ENCODE assay signal across 8 mouse cellular contexts in genomic region chr16:34441704-34442103, GRCm38 (mm10).
DNase-seq lines count a peak whose midpoint lies in the region; ATAC-seq and TF ChIP-seq lines count a peak whose summit lies in the region.
"Had no signal": no experiment of that assay in that cellular context is flagged by ENCODE, and none has a peak within 500 bp of the region (broad histone marks: within the 10 kb centered on the region; RNA-seq: fewer than 3 reads in every experiment).

No protein-coding gene starts in this region.

- TF ChIP-seq POLR2A in myocyte (IDR thresholded peaks at IDR 0.05; ENCODE audit: insufficient read length, low read depth): no peak

- no peak for TF ChIP-seq CTCF in left cerebral cortex, adult 2 months (IDR thresholded peaks at IDR 0.05)

- 58% methylated on average over 2 of the region's 2 CpGs for WGBS in heart, embryonic 13.5 days
- WGBS in embryonic facial prominence, embryonic 13.5 days: 74% methylated on average over 2 of the region's 2 CpGs

- H3ac ChIP-seq in myocyte (ENCODE audit: control insufficient read depth, insufficient read length): no peak overlapping the region

- H3K4me2 ChIP-seq in heart, embryonic 13.5 days: 0 out of 2 replicates have a peak overlapping the region, but pooled peaks have one; percentile 38
- H3K4me2 ChIP-seq in embryonic facial prominence, embryonic 13.5 days: no peak overlapping the region
- H3K4me2 ChIP-seq in myocyte (ENCODE audit: low read depth): peak overlapping the region; percentile 65
- H3K4me2 ChIP-seq: neural tube, embryonic 12.5 days had no signal

- no peak for ATAC-seq in heart, embryonic 13.5 days (ENCODE audit: extremely low read depth, insufficient number of reproducible peaks, low FRiP score, low TSS enrichment)
- no peak for ATAC-seq in embryonic facial prominence, embryonic 13.5 days (ENCODE audit: insufficient number of reproducible peaks, insufficient read depth, low FRiP score, low TSS enrichment, low read depth)

- H3K9ac ChIP-seq in heart, embryonic 13.5 days: no peak overlapping the region
- no peak overlapping the region for H3K9ac ChIP-seq in embryonic facial prominence, embryonic 13.5 days
- H3K9ac ChIP-seq: neural tube, embryonic 12.5 days had no signal

- H3K4me3 ChIP-seq in heart, embryonic 13.5 days: no peak overlapping the region
- no peak overlapping the region for H3K4me3 ChIP-seq in left cerebral cortex, adult 2 months
- H3K4me3 ChIP-seq in embryonic facial prominence, embryonic 13.5 days: no peak overlapping the region
- no peak overlapping the region for H3K4me3 ChIP-seq in myocyte
- H3K4me3 ChIP-seq: neural tube, embryonic 12.5 days had no signal

- no peaks in the 10 kb centered on the region for H3K9me3 ChIP-seq in heart, embryonic 13.5 days
- no peaks in the 10 kb centered on the region for H3K9me3 ChIP-seq in embryonic facial prominence, embryonic 13.5 days
- H3K9me3 ChIP-seq: neural tube, embryonic 12.5 days had no signal

- H3K4me1 ChIP-seq in heart, embryonic 13.5 days: peaks cover 76% of the 10 kb centered on the region
- peaks cover 33% of the 10 kb centered on the region for H3K4me1 ChIP-seq in embryonic facial prominence, embryonic 13.5 days

- H3K36me3 ChIP-seq in heart, embryonic 13.5 days: no peaks in the 10 kb centered on the region
- H3K36me3 ChIP-seq in embryonic facial prominence, embryonic 13.5 days: no peaks in the 10 kb centered on the region
- no peaks in the 10 kb centered on the region for H3K36me3 ChIP-seq in myocyte (ENCODE audit: control insufficient read depth, insufficient read depth)
- H3K36me3 ChIP-seq: neural tube, embryonic 12.5 days had no signal

- intact Hi-C loops in left cerebral cortex, adult 2 months (cut with DNase I): loop anchor here (2.0 kb wide), 3 partner anchors 27 to 53 kb away; no protein-coding TSS in a partner anchor

- no peaks in the 10 kb centered on the region for H3K27me3 ChIP-seq in heart, embryonic 13.5 days (replicated peaks)
- no peaks in the 10 kb centered on the region for H3K27me3 ChIP-seq in embryonic facial prominence, embryonic 13.5 days
- no peaks in the 10 kb centered on the region for H3K27me3 ChIP-seq in myocyte (ENCODE audit: control insufficient read depth, insufficient read depth, insufficient read length)
- H3K27me3 ChIP-seq: neural tube, embryonic 12.5 days had no signal

- no peak for DNase-seq in heart, adult 9 months (ENCODE audit: low spot score in 2 of 2)
- no peak for DNase-seq in left cerebral cortex, adult 2 months (ENCODE audit: extremely low spot score in 1 of 2, low spot score in 2 of 2)
- DNase-seq in left cerebral cortex, adult 11 months (ENCODE audit: low spot score): no peak
- DNase-seq in spleen, postnatal 4 days (ENCODE audit: low spot score in 2 of 2): no peak

- peak overlapping the region; percentile 91 for H3K27ac ChIP-seq in heart, embryonic 13.5 days (replicated peaks)
- H3K27ac ChIP-seq in left cerebral cortex, adult 2 months: peak overlapping the region; percentile 69
- H3K27ac ChIP-seq in embryonic facial prominence, embryonic 13.5 days: peak overlapping the region; percentile 74; the same call in 1 of the 2 replicates
- H3K27ac ChIP-seq: neural tube, embryonic 12.5 days had no signal

- H3K79me2 ChIP-seq in myocyte (ENCODE audit: control insufficient read depth, insufficient read depth): no peaks in the 10 kb centered on the region

TF ChIP-seq in myocyte, 11 proteins besides CTCF, POLR2A, EP300 and RAD21:
- no peak for TF ChIP-seq MYOG (IDR thresholded peaks at IDR 0.05; ENCODE audit: control insufficient read depth in 1 of 3, insufficient read depth in 1 of 3, insufficient read length in 2 of 3, low read depth in 2 of 3)
- TF ChIP-seq POLR2AphosphoS2 (IDR thresholded peaks at IDR 0.05; ENCODE audit: insufficient read length, low read depth): no peak
- TF ChIP-seq MAX (IDR thresholded peaks at IDR 0.05; ENCODE audit: low read depth): no peak
- no peak for TF ChIP-seq USF1 (IDR thresholded peaks at IDR 0.05; ENCODE audit: low read depth)
- TF ChIP-seq TCF12 (IDR thresholded peaks at IDR 0.05; ENCODE audit: insufficient read depth, poor library complexity, severe bottlenecking): no peak
- no peak for TF ChIP-seq TCF3 (IDR thresholded peaks at IDR 0.05; ENCODE audit: insufficient read length, low read depth)
- TF ChIP-seq CEBPB (IDR thresholded peaks at IDR 0.05; ENCODE audit: insufficient read depth, poor library complexity, severe bottlenecking): no peak
- TF ChIP-seq MYOD1 (IDR thresholded peaks at IDR 0.05; ENCODE audit: control insufficient read depth in 1 of 3, insufficient read length in 2 of 3, low read depth in 2 of 3): no peak
- no peak for TF ChIP-seq SRF (IDR thresholded peaks at IDR 0.05; ENCODE audit: control insufficient read depth, insufficient read length, low read depth)
- TF ChIP-seq E2F4 (IDR thresholded peaks at IDR 0.05; ENCODE audit: insufficient read depth): no peak
- TF ChIP-seq REST (IDR thresholded peaks at IDR 0.05; ENCODE audit: insufficient read depth, insufficient read length): no peak
